Comparison of ENCODE assay signal across 8 mouse cellular contexts in the genomic region with DNA sequence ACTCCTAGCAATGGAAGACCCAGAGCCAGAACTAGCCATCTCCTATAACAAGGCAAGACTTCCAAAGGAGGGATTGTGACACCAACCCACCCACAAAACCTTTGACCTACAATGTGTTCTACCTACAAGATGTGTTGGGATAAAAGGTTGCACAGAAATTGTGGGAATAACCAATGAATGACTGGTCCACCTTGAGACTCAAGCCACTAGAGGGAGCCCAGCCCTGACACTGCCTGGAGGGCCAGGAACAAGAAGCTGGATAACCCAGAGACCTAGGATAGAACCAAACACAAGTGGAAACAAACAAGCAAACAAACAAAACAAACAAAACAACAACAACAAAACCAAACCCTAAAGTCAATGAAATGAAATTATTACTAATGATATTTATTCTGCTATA.
A peak's percentile ranks its signal among the peaks of the same experiment; 100 is the strongest.
DNase-seq lines count a peak whose midpoint lies in the region; ATAC-seq and TF ChIP-seq lines count a peak whose summit lies in the region.
"Had no signal": no experiment of that assay in that cellular context is flagged by ENCODE, and none has a peak within 500 bp of the region (broad histone marks: within the 10 kb centered on the region; RNA-seq: fewer than 3 reads in every experiment).

No protein-coding gene starts in this region.

- CTCF ChIA-PET in Patski (lab: Charles Lee), result interaction anchor here (0.8 to 1.5 kb wide), 3 partner anchors 13 to 284 kb away, joined by 3 to 4 read pairs (median 3); no protein-coding TSS in a partner anchor

- intact Hi-C loops in heart, postnatal 36 days (cut with DNase I), result loop anchor here (2.0 to 5.0 kb wide), 5 partner anchors 56 to 348 kb away; no protein-coding TSS in a partner anchor

- no peaks in the 10 kb centered on the region for H3K36me3 ChIP-seq in intestine, postnatal 0 days (ENCODE audit: control insufficient read depth, insufficient read depth)
- no peaks in the 10 kb centered on the region for H3K36me3 ChIP-seq in intestine, embryonic 15.5 days
- H3K36me3 ChIP-seq: neural tube, embryonic 15.5 days had no signal

- H3K27me3 ChIP-seq in intestine, postnatal 0 days (replicated peaks; ENCODE audit: control insufficient read depth, insufficient read depth, low read length), result no peaks in the 10 kb centered on the region
- no peaks in the 10 kb centered on the region for H3K27me3 ChIP-seq in intestine, embryonic 15.5 days (replicated peaks)
- H3K27me3 ChIP-seq in Patski, result no peaks in the 10 kb centered on the region
- H3K27me3 ChIP-seq: neural tube, embryonic 15.5 days had no signal

- POLR2A ChIA-PET in Patski (lab: Charles Lee), result no interaction called here

- in situ Hi-C loops in Patski (cut with MboI; ENCODE audit: low pct_unique_long_range_greater_than_20kb), result no loop called here

- H3K4me1 ChIP-seq in intestine, postnatal 0 days (replicated peaks; ENCODE audit: control insufficient read depth, insufficient read depth, low read length), result no peaks in the 10 kb centered on the region
- no peaks in the 10 kb centered on the region for H3K4me1 ChIP-seq in intestine, embryonic 15.5 days (replicated peaks)
- H3K4me1 ChIP-seq: neural tube, embryonic 15.5 days had no signal

- H3K4me2 ChIP-seq in intestine, postnatal 0 days (replicated peaks; ENCODE audit: low read depth), result no peak overlapping the region
- H3K4me2 ChIP-seq in intestine, embryonic 15.5 days (replicated peaks), result no peak overlapping the region
- H3K4me2 ChIP-seq: neural tube, embryonic 15.5 days had no signal

- peak; percentile 66 for DNase-seq in 3T3-L1 (ENCODE audit: low read depth, low spot score)
- no peak for DNase-seq in Patski (ENCODE audit: low read depth, low spot score)
- DNase-seq in heart, postnatal 36 days, result peak; percentile 28 to 39
- DNase-seq in thymus, postnatal 4 days, result no peak
- no peak for DNase-seq in thymus, postnatal 36 days

- TF ChIP-seq CTCF in intestine, postnatal 0 days (IDR thresholded peaks at IDR 0.05; ENCODE audit: low read depth), result peak; percentile 68
- TF ChIP-seq CTCF in Patski (IDR thresholded peaks at IDR 0.05), result peak; percentile 85

- H3K9ac ChIP-seq in intestine, postnatal 0 days (ENCODE audit: low read depth, low read length), result no peak overlapping the region
- no peak overlapping the region for H3K9ac ChIP-seq in intestine, embryonic 15.5 days
- H3K9ac ChIP-seq: neural tube, embryonic 15.5 days had no signal

- no peak for ATAC-seq in intestine, postnatal 0 days
- ATAC-seq in intestine, embryonic 15.5 days, result no peak
- no peak for ATAC-seq in Patski

- H3K27ac ChIP-seq in intestine, postnatal 0 days (ENCODE audit: low read depth, low read length), result no peak overlapping the region
- no peak overlapping the region for H3K27ac ChIP-seq in intestine, embryonic 15.5 days
- H3K27ac ChIP-seq: neural tube, embryonic 15.5 days had no signal

- H3K4me3 ChIP-seq in intestine, postnatal 0 days (ENCODE audit: low read depth, low read length), result no peak overlapping the region
- no peak overlapping the region for H3K4me3 ChIP-seq in intestine, embryonic 15.5 days (replicated peaks)
- H3K4me3 ChIP-seq: neural tube, embryonic 15.5 days had no signal

- no peaks in the 10 kb centered on the region for H3K9me3 ChIP-seq in intestine, postnatal 0 days (ENCODE audit: control insufficient read depth)
- H3K9me3 ChIP-seq in intestine, embryonic 15.5 days, result no peaks in the 10 kb centered on the region
- H3K9me3 ChIP-seq: neural tube, embryonic 15.5 days had no signal

Comparison
In these comparisons a context has a peak if more than half of its experiments do, and no peak if none do; other contexts are left out.
1. DNase-seq: peak in 3T3-L1 (single experiment) and heart, postnatal 36 days (2 of 2); none in Patski (single experiment), thymus, postnatal 4 days (single experiment) and thymus, postnatal 36 days (0 of 2).